Mouse (Mus musculus) layer of hippocampus, postnatal 10 days (tissue): ENCODE data around the gene Zfp369. TPM values are rescaled to one million over a fixed set of nuclear protein-coding genes. Genes with fewer than 3 reads are reported as not detected.

Experiments used
- total RNA-seq, 2 experiments: library from RNA; stranded (reverse); gene quantifications; 2 replicates each; pipeline ENCODE4 v1.2.3; 2021

Gene Zfp369
- total RNA-seq, 2 experiments from 2014 or later, result 68.0 to 71.4 TPM

Other genes with a start within 250 kb of the Zfp369 start
- gene Spata31d1c, start 245.8 kb upstream of the Zfp369 start, total RNA-seq, result not detected
- gene Prss47, start 226.1 kb upstream of the Zfp369 start, total RNA-seq, result not detected
- 10 to 100 TPM; 32.0 to 33.3 TPM for gene Mfsd14b, start 165.8 kb upstream of the Zfp369 start, total RNA-seq
- gene Olfr465-ps1, start 140.7 kb upstream of the Zfp369 start, total RNA-seq, result not detected
- gene Olfr466, start 128.6 kb upstream of the Zfp369 start, total RNA-seq, result not detected
- gene Nlrp4f, start 72.8 kb upstream of the Zfp369 start, total RNA-seq, result under 1 TPM; 0.18 to 0.38 TPM
- gene Gm10775, start 19.3 kb upstream of the Zfp369 start, total RNA-seq, result under 1 TPM; 0.30 to 0.56 TPM
- not detected for gene Gm10139, start 233.9 kb downstream of the Zfp369 start, total RNA-seq